ENCODE assay signal across 8 mouse cellular contexts in genomic region chr5:149052421-149053338, GRCm38 (mm10). TPM values are rescaled to one million over a fixed set of nuclear protein-coding genes. Genes with fewer than 3 reads are reported as not detected.
DNase-seq lines count a peak whose midpoint lies in the region; ATAC-seq lines count a peak whose summit lies in the region.

No protein-coding gene starts in this region.

- H3K27me3 ChIP-seq in hindbrain, embryonic 15.5 days = no peaks in the 10 kb centered on the region

- H3K4me1 ChIP-seq in hindbrain, embryonic 15.5 days (replicated peaks) = peaks cover 20% of the 10 kb centered on the region

- ATAC-seq in hindbrain, embryonic 15.5 days (ENCODE audit: low FRiP score, low read depth) = peak; percentile 98

- H3K4me3 ChIP-seq in hindbrain, embryonic 15.5 days = peak overlapping the region; percentile 68

- peak overlapping the region; percentile 99 for H3K27ac ChIP-seq in hindbrain, embryonic 15.5 days (replicated peaks)

- under 1% methylated on average over 102 of the region's 110 CpGs for WGBS in hindbrain, embryonic 15.5 days

- no peaks in the 10 kb centered on the region for H3K9me3 ChIP-seq in hindbrain, embryonic 15.5 days

- peak overlapping the region; percentile 88 for H3K9ac ChIP-seq in hindbrain, embryonic 15.5 days

- peak overlapping the region; percentile 98 for H3K4me2 ChIP-seq in hindbrain, embryonic 15.5 days

- peaks cover 3% of the 10 kb centered on the region; the same call in 1 of the 2 replicates for H3K36me3 ChIP-seq in hindbrain, embryonic 15.5 days

- DNase-seq in T-cell, adult 2 months (ENCODE audit: low spot score) = peak; percentile 98
- peak; percentile 99 for DNase-seq in cerebellum, postnatal 36 days
- DNase-seq in frontal cortex, postnatal 36 days (ENCODE audit: low spot score in 2 of 2) = peak; percentile 99
- peak; percentile 99 for DNase-seq in left cerebral cortex, adult 11 months (ENCODE audit: low spot score)
- peak; percentile 99 for DNase-seq in lung, postnatal 4 days
- DNase-seq in right cerebral cortex, adult 18-20 months = peak; percentile 100
- peak; percentile 97 for DNase-seq in urinary bladder, postnatal 10 days (ENCODE audit: low spot score)

RNA-seq across cellular contexts. Expression of gene Gm42791, which starts 57.7 kb away (rescaled TPM):
- 2.1 and 4.3 TPM in 2 replicates for polyA plus RNA-seq in hindbrain, embryonic 15.5 days (2015; fragmentation: Nextera tagmentation; extraction: Ambion mirVana)

Comparison
In these comparisons a context has a peak if more than half of its experiments do, and no peak if none do; other contexts are left out.
1. Peak in every context shown above with its lines: DNase-seq, ATAC-seq, H3K4me3 ChIP-seq and H3K27ac ChIP-seq.